In the genomic region with DNA sequence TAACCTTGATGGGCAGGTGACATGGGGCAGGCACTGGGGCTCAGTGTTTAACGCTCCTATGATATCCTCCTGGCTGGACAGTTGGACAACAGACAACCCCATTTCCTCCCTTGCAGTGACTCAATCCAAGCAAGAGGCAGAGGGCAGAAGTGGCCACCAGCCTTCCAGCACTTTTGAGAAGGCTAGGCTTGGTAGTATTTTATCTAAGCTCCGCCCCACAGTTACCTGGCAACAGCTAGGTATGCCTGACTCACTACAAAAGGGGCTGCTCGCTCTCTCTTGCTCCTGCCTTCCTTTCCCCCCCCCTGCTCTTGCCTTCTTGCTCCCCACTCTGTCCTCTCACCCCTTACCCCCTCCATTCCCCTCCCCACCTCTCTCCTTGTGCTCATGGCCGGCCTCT, we compare ENCODE assay signal across 20 mouse cellular contexts. TPM values are rescaled to one million over a fixed set of nuclear protein-coding genes. Genes with fewer than 3 reads are reported as not detected.
"Had no signal": no experiment of that assay in that cellular context is flagged by ENCODE, and none has a peak within 500 bp of the region (broad histone marks: within the 10 kb centered on the region; RNA-seq: fewer than 3 reads in every experiment).

No protein-coding gene starts in this region.

- H3K4me3 ChIP-seq: kidney, embryonic 15.5 days; left cerebral cortex, adult 2 months; limb, embryonic 12.5 days; limb, embryonic 15.5 days; lung, embryonic 15.5 days had no signal

- DNase-seq: kidney, adult 11 months; kidney, adult 8-10 months; kidney, postnatal 10 days; kidney, postnatal 36 days; layer of hippocampus, postnatal 36 days; left cerebral cortex, postnatal 4 days; liver, postnatal 0 days; midbrain, embryonic 14.5 days; right cerebral cortex, postnatal 4 days; thymus, postnatal 25 days had no signal

- H3K9me3 ChIP-seq: kidney, embryonic 15.5 days; limb, embryonic 12.5 days; limb, embryonic 15.5 days; lung, embryonic 15.5 days had no signal

- H3K4me2 ChIP-seq: kidney, embryonic 15.5 days; limb, embryonic 12.5 days; limb, embryonic 15.5 days; liver, embryonic 11.5 days; lung, embryonic 15.5 days; midbrain, embryonic 11.5 days had no signal

- H3K27me3 ChIP-seq: kidney, embryonic 15.5 days; limb, embryonic 12.5 days; limb, embryonic 15.5 days; lung, embryonic 15.5 days had no signal

- H3K9ac ChIP-seq: kidney, embryonic 15.5 days; limb, embryonic 12.5 days; limb, embryonic 15.5 days; liver, embryonic 14.5 days; liver, postnatal 0 days; lung, embryonic 15.5 days had no signal

- H3K36me3 ChIP-seq: kidney, embryonic 15.5 days; limb, embryonic 12.5 days; limb, embryonic 15.5 days; lung, embryonic 15.5 days had no signal

- H3K27ac ChIP-seq: kidney, embryonic 15.5 days; left cerebral cortex, adult 2 months; limb, embryonic 12.5 days; limb, embryonic 15.5 days; liver, embryonic 14.5 days; lung, embryonic 15.5 days; macrophage had no signal

- ATAC-seq: liver, postnatal 0 days had no signal

RNA-seq across cellular contexts. Expression of gene Tent5b, which starts 18.6 kb away (rescaled TPM):
- polyA plus RNA-seq: liver, embryonic 11.5 days; macrophage; neural tube, embryonic 14.5 days had no signal

RNA-seq across cellular contexts. Expression of gene Trnp1, which starts 37.0 kb away (rescaled TPM):
- polyA plus RNA-seq: liver, postnatal 0 days had no signal

RNA-seq across cellular contexts. Expression of gene Kdf1, which starts 57.4 kb away (rescaled TPM):
- polyA plus RNA-seq: macrophage had no signal
